Mouse (Mus musculus): Measurements from ENCODE around the gene Pde4b.

DNA sequence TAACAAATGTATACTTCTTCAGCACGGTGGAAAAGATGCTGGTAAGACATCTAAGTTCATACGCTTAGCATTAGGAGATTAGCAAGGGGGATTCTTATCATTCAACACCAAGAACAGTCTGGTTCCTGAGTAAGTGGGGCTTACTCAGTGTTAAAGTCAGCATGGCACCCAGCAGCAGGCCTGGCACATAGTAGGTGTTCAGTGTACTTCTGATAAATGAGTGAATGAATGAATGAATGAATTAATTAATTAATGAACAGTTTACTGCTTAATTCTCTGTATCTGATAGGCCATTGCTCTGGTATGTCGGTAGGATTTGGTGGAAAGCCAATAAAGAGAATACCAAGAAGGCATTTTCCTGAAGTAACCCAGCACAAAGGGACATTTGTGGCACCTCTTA lies 476.9 kb downstream of the Pde4b start:
- TF ChIP-seq ZNF384 (IDR thresholded peaks at IDR 0.05; ENCODE audit: low read depth, low read length) (no peak), MAFK (IDR thresholded peaks at IDR 0.05; ENCODE audit: insufficient read depth, low read depth, low read length) (no peak), ZC3H11A (IDR thresholded peaks at IDR 0.05; ENCODE audit: borderline replicate concordance, low read depth, low read length) (no peak), CHD2 (IDR thresholded peaks at IDR 0.05; ENCODE audit: low read depth, low read length) (no peak), HCFC1 (IDR thresholded peaks at IDR 0.05; ENCODE audit: borderline replicate concordance, insufficient read depth, low read length) (no peak)
